Mouse (Mus musculus) CH12F3 (cell line): Measurements from ENCODE around the gene Gm21834.

Source experiments
- in situ Hi-C: fragments of 300-500 bp; cut with MboI; formaldehyde crosslinking; loops from 2 replicates; pipeline ENCODE4 v1.14.3; 2020; ENCODE audit warnings: low sequenced_read_pairs

The Gm21834 gene

DNA sequence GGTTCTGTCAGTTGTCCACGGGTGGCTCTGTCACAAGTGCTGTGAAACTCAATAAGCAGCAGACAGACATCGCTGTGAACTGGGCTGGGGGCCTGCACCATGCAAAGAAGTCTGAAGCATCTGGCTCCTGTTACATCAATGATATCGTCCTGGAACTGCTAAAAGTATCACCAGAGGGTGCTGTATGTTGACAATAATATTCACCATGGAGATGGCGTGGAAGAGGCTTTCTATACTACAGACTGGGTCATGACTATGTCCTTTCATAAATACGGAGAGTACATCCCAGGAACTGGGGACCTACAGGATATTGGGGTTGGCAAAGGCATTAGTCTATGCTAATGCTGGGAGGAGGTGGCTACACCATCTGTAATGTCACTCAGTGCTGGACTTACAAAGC, at the start of gene Gm21834:
Gene Gm21834, minus strand, starts transcription at position 101 of the 400 bp plus-strand sequence.
- in situ Hi-C loops: no loop called here

DNA sequence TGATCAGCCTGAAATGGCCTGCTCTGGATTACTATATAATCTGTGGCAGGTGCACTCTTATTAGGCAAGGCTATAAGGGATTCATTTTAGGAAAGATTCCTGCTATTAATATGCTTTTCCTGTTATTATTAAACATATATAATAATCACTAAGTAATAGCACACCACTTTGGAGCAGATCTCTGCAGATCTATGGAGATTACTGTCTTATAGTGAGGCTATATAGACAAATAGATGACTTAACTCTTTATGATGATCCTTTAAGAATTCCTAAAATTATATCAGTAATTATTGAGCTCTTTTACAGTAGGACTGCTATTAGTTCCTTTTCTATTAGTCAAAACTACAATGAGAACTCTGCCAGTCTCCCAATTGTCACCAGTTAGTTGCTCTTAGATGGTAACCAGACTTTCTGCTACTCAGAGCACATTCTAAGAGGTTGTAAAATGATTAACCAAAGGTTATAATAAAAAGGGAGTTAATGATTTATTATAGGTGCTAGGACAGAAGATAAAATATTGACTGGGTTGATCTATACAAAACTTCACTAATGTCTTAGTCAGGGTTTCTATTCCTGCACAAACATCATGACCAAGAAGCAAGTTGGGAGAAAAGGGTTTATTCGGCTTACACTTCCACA, 46.3 kb upstream of the Gm21834 start:
- in situ Hi-C loops: no loop called here

DNA sequence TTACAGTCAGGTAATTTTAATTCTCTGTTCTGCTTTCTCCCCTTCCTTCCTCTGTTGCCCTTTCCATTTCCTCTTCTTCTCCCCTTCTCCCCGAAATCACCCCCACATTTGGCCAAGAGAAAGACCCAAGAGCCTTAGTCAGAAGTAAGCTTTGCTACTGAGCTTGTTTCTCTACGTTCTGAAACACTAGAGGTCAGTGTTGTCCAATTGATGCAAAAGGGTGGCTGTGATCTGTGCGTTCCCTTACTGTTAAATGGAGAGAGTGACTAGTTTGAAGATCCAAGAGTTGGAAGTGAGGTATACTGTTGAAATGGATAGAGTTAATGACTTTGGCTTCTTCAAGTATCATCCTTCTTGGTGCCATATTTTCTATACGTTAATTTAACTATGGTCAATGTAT, 28.9 kb upstream of the Gm21834 start:
- in situ Hi-C loops: loop anchor here (10.0 kb wide), 1 partner anchor 1124 kb away; no protein-coding TSS in a partner anchor

DNA sequence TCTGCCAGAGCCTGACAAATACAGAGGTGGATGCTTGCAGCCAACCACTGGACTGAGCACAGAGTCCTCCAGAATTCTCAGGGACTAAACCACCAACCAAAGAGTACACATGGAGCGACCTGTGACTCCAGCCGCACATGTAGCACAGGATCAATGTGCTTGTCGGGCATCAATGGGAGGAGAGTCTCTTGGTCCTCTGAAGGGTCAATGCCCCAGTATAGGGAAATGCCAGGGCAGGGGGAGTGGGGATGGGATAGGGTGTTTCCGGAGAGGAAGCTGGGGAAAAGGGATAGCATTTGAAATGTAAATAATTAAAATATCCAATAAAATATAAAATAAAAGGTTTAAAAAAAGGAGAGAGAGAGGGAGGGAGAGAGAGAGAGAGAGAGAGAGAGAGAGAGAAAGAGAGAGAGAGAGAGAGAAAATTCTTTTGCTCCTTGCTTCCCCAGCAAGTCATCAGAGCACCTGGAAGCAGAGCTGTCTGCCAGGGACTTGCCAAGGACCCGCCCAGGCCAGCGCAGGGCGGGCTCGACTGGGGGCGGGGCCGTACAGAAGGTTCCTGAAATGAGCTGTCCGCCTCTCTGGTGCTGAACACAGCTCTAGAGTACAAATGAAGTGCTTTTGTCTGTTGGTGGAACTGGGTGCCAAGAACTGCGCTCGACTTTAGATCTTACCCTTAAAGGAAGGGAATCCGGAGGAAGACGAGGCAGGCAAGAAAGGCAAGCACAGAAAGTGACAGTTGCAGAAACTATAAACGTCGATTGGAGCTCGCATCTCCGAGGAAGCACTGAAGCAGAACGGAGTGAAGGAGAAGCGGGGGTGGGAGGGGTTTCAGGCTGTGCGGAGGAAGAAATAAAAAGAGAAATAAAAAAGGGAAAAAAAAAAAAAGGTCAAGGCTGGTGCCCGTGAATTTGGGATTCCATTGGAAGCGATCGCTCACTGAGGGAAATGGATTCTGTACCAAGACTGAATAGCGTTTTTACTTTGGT, 26.9 kb upstream of the Gm21834 start, which contains the start of gene Cntnap5c:
Gene Cntnap5c, plus strand, starts transcription at position 949 of the 989 bp plus-strand sequence.
- in situ Hi-C loops: no loop called here

DNA sequence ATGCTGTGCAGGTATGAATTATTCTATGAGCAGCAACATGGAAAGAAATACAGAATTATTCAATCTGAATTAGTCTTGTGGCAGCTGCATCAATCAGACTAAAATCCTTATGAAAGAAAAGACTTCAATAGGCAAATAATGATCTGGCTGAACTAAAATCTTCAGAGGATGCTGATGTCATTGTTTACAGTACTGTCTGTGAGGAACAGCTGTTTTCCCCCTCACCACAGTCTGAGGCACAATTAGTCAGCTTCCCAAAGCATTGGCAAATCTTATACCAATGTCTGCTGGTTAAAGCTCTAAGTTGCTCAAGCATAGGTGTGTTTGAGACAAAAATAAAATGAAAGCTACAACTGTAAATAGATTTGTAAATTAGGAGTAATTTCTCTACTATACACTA, 25.3 kb upstream of the Gm21834 start:
- in situ Hi-C loops: no loop called here

DNA sequence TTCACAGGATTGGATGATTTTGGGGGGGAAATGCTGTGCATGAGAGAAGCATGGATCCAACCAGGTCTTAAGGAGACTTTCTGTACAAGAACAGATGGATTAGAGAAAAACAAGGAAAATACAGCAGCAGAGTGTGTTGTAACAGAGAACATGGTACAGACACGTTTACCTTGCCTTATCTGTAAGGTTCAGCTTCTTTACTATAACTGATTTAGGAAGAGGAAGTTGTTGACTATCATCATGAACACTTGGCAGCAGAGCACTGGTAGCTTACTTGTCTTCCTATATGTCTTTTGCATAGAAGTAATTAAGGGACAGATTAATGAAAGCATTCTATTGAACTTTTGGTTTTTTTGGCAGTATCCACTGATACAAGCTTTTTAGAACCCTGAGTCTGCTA, 16.0 kb upstream of the Gm21834 start:
- in situ Hi-C loops: no loop called here

DNA sequence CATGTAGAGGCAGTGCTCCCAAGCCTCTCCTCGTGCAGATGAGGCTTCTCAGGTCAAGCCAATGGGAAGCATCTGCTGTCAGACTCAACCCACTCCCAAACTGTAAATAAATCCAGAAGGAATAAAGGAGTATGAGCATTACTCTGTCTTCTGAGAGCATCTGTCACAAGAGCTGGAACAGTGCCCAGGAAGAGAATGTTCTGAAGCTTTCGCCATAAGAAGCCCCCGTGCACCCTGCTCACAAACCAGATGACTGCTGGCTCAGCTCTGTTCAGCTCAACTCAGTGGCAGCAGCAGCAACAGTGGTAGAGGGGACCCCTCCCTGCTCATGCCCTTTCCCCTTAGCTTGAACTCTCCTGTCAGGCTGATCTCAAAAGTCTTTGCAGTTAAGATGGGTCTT, 47.2 kb downstream of the Gm21834 start:
- in situ Hi-C loops: no loop called here
